Mouse (Mus musculus) spleen, adult 2 months (tissue): ENCODE measurements around the gene Lmf2.

Source experiments
- CTCF ChIP-seq: fragments of 200-500 bp; IDR thresholded peaks from 2 replicates; pipeline ENCODE4 v1.5.1; 2011; ENCODE audit warnings: mild to moderate bottlenecking, inconsistent platforms; ENCODE audit not compliant: insufficient read depth, insufficient read length, insufficient replicate concordance; ENCODE audit errors: extremely low read depth
- POLR2A ChIP-seq: fragments of 200-500 bp; IDR thresholded peaks from 2 replicates; pipeline ENCODE4 v1.6.1; 2011; ENCODE audit warnings: low read depth, low read length, inconsistent platforms

DNA sequence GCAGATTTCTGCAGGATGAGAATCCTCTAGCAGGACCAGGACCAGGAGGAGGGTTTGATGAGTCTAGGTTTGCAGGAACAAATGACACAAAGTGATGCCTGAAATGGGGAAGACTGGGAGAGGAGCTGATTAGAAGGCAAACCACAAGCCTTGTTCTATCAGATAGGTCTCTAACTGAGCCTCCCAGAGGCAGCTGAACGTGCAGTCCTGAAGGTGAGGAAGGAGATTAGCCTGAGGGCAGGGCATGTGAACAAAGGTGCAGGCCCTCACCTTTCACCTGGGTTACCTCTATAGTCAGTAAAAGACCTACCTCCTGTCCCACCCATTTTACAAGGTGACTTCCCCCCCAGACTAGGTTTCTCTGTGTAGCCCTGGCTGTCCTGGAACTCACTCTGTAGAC lies 44.3 kb upstream of the Lmf2 start:
- no peak for TF ChIP-seq CTCF
- no peak for TF ChIP-seq POLR2A
